Mouse (Mus musculus) midbrain, embryonic 14.5 days (tissue): ENCODE data around the gene Hipk2. TPM values are rescaled to one million over a fixed set of nuclear protein-coding genes. Genes with fewer than 3 reads are reported as not detected.

Experiments
- polyA plus RNA-seq: library from polyadenylated mRNA; unstranded; fragments of >200 nt; fragmentation: Nextera tagmentation; extraction: Ambion mirVana; gene quantifications from 2 replicates; pipeline ENCODE4 v1.2.1, GENCODE M21; 2014

Gene Hipk2
- polyA plus RNA-seq, 1 experiment from 2014 or later, result 41.3 TPM

Other genes starting within 250 kb of the Hipk2 start
- 0.12 and 0.18 TPM in 2 replicates for gene Klrg2, start 238.9 kb downstream of the Hipk2 start, polyA plus RNA-seq
- gene Clec2l, start 213.1 kb downstream of the Hipk2 start, polyA plus RNA-seq, result 12.9 and 25.5 TPM in 2 replicates
- 0.69 and 1.6 TPM in 2 replicates for gene Tbxas1, start 761 bp downstream of the Hipk2 start, polyA plus RNA-seq
- gene Parp12, start 242.2 kb upstream of the Hipk2 start, polyA plus RNA-seq, result 1.1 and 4.8 TPM in 2 replicates